Mouse (Mus musculus): ENCODE data around the gene Stum.

- TF ChIP-seq CTCF (IDR thresholded peaks at IDR 0.05) (no peak), EP300 (IDR thresholded peaks at IDR 0.05) (no peak)
Observed at GRCm38 (mm10) chr1:180426405-180426804, 56.9 kb downstream of the Stum start.
